Mouse (Mus musculus): ENCODE results near the gene Emc10. TPM values are rescaled to one million over a fixed set of nuclear protein-coding genes. Genes with fewer than 3 reads are reported as not detected.

Gene Emc10
- 118 and 129 TPM in 2 replicates for polyA plus RNA-seq (2015; fragmentation: Nextera tagmentation; extraction: Ambion mirVana)

DNA sequence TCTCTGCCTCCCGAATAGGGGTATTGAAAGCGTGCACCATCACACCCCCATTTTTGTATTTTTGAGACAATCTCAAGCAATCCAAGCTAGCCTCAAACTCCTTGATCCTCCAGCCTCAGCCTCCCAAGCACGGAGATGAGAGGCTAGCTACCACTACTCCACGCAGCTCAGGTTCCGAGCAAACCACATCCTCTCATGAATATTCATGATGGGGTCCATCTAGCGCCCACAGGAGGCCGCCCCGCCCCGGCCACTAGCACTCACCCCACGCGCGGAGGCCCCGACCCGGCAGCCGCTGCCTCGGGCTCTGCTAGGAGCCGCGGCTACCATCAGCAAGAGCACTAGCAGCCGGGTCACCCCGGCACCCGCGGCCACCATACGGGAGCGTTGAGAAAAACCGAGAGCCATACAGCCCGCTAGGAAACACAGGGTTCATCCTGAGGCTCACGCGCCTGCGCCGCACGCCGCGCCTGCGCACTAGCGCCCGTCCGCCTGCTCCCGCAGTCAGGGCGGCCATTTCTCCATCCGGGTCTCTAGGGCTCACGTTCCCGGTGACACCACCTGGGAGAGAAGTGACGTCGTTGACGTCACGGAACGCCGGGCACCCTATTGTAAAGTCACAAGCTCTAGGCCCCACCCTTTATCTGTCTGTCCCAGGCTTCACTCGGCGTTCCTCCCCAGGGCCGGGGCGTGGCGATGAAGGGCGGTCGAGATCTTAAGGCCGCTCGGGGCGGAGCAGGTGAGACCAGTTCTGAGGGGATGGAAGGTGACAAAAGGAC lies at the start of gene Emc10, which contains the start of gene Fam71e1:
TSS of gene Emc10 (minus strand) at position 538 of the 779 bp plus-strand sequence.
TSS of gene Fam71e1 (plus strand) at position 590 of the 779 bp plus-strand sequence.
- no peaks in the 10 kb centered on the region for H3K9me3 ChIP-seq
- peaks cover 34% of the 10 kb centered on the region for H3K36me3 ChIP-seq
- H3K4me3 ChIP-seq (replicated peaks), result peak within 1 kb of the TSS; percentile 75
- peak within 1 kb of the TSS; percentile 98 for H3K27ac ChIP-seq
- peak within 1 kb of the TSS; percentile 84 for H3K4me2 ChIP-seq (replicated peaks)
- WGBS, result under 1% methylated on average over 58 of the region's 58 CpGs
- no peaks in the 10 kb centered on the region for H3K27me3 ChIP-seq
- H3K9ac ChIP-seq (replicated peaks), result peak within 1 kb of the TSS; percentile 94
- peak; percentile 95 for ATAC-seq
- H3K4me1 ChIP-seq (replicated peaks), result peaks cover 36% of the 10 kb centered on the region

DNA sequence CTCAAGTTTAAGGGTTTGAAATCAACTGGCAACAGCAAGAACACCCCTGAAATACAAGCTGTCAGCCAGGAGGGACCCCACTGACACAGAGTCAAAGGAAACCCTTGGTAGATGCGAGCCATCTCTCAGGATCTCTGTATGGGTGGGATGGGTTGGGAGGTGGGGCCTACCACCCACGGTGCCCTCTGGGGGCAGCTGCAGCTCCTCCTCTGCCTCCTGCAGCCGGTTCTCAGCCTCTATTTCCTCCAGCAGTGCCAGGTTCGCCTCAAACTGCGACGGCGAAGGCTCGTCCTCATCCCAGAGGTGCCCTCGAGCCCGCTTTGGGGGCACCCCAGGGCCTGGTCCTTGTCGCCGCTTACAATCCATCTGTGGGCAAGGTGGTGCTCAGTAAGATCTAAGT lies 46.7 kb upstream of the Emc10 start:
- Histone ChIP-seq H3K9me3 (no peaks in the 10 kb centered on the region; the same call in 1 of the 2 replicates), H3K9ac (replicated peaks) (0 out of 2 replicates have a peak overlapping the region, but pooled peaks have one; percentile 5)

DNA sequence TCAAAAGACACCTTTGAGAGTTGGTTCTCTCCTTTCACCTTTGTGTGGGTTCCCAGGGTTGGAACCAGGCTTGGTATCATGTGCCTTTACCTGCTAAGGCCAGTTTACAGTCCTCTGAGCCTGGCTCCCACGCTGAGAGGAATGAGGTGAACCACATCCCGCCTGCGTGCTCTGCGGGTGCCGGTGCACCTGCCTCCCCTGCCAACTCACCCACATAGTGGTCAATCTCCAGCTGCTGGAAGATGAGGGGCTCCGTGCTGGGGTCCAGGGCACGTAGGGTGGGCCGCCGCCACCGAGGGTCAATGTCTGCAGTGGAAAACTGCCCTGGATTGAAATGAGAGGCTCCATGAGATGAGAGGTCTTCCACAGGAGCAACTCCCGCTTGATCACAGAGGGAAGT lies 46.2 kb upstream of the Emc10 start:
- Histone ChIP-seq H3K9ac (replicated peaks) (no peak overlapping the region), H3K4me3 (replicated peaks) (no peak overlapping the region), H3K4me2 (replicated peaks) (no peak overlapping the region), H3K4me1 (replicated peaks) (peaks cover 6% of the 10 kb centered on the region), H3K36me3 (peaks cover 55% of the 10 kb centered on the region), H3K9me3 (no peaks in the 10 kb centered on the region; the same call in 1 of the 2 replicates), H3K27me3 (no peaks in the 10 kb centered on the region), H3K27ac (no peak overlapping the region)
- WGBS, result 94% methylated on average over 11 of the region's 11 CpGs
- no peak for ATAC-seq

More for the DNA sequence above, 46.7 kb upstream of the Emc10 start:
- ATAC-seq, result no peak
- 81% methylated on average over 12 of the region's 12 CpGs for WGBS
- Histone ChIP-seq H3K27ac (no peak overlapping the region), H3K4me1 (replicated peaks) (peaks cover 12% of the 10 kb centered on the region), H3K4me3 (replicated peaks) (no peak overlapping the region), H3K4me2 (replicated peaks) (no peak overlapping the region), H3K27me3 (no peaks in the 10 kb centered on the region), H3K36me3 (peaks cover 50% of the 10 kb centered on the region)

DNA sequence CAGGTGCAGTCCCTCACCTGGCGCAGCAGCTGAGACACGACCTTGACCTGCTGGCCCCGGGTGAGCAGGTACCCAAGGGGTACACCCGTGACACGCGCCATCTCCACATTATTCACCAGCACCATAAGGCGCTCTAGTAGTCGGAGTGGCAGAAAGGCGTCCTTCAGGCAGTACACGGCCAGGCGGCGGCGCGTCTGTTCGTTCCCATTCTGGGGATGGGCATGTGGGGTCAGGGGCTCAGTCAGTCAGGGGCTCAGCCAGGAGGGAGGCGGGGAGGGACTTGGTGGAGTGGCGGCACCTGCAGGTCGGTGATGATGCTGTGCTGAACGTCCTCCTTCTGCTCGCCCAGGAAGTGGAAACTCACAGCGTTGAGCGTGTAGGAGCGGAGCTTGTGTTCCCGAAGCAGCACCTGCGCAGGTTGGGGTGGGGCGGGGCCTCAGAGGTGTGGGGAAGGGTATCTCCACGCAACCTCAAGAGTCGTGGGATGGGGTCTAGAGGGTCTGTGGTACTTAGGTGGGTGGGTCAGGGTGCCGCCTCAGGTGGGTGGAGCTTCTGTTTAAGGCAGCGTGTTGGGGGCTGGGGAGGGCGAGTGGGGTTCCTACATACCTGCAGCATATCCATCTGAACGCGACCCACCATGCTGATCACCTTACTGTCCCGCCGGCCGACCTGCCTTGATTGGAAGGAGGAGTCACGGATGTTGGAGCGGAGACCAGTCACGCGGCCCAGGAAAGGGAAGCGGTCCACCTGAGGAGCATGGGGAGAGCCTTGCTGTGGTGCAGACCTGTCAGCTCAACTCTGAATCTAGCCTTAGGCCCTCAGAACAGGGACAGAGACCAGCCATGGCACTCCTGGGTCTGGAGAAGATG lies 42.7 kb upstream of the Emc10 start:
- H3K27me3 ChIP-seq, result no peaks in the 10 kb centered on the region
- H3K9me3 ChIP-seq, result no peaks in the 10 kb centered on the region
- H3K4me2 ChIP-seq (replicated peaks), result no peak overlapping the region
- ATAC-seq, result no peak
- no peaks in the 10 kb centered on the region for H3K4me1 ChIP-seq (replicated peaks)
- peaks cover 84% of the 10 kb centered on the region for H3K36me3 ChIP-seq
- H3K4me3 ChIP-seq (replicated peaks), result no peak overlapping the region
- no peak overlapping the region for H3K9ac ChIP-seq (replicated peaks)
- H3K27ac ChIP-seq, result no peak overlapping the region
- 93% methylated on average over 41 of the region's 41 CpGs for WGBS

DNA sequence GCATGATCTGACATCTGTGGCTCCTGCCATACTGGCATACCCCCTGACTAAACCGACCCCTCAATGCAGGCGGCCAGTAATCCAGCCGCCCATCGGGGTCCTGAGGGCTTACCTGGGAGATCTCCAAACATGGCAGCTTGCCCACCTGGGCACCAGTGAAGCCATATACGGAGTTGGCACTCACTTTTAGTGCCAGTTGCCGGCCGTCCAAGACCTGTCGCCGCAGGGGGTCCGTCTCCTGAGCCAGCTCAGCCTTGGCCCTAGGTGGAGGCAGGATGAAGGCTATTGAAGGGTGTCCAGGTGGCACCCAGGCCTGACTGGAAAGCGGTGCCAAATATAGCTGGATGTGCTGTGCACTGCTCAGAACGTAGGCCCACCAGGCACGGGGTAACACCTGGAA lies 41.2 kb upstream of the Emc10 start:
- no peak for ATAC-seq
- H3K4me3 ChIP-seq (replicated peaks), result no peak overlapping the region
- H3K9me3 ChIP-seq, result no peaks in the 10 kb centered on the region
- H3K27ac ChIP-seq, result no peak overlapping the region
- no peaks in the 10 kb centered on the region for H3K27me3 ChIP-seq
- WGBS, result 93% methylated on average over 13 of the region's 13 CpGs
- no peak overlapping the region for H3K9ac ChIP-seq (replicated peaks)
- no peak overlapping the region for H3K4me2 ChIP-seq (replicated peaks)
- no peaks in the 10 kb centered on the region for H3K4me1 ChIP-seq (replicated peaks)
- peaks cover 96% of the 10 kb centered on the region for H3K36me3 ChIP-seq

DNA sequence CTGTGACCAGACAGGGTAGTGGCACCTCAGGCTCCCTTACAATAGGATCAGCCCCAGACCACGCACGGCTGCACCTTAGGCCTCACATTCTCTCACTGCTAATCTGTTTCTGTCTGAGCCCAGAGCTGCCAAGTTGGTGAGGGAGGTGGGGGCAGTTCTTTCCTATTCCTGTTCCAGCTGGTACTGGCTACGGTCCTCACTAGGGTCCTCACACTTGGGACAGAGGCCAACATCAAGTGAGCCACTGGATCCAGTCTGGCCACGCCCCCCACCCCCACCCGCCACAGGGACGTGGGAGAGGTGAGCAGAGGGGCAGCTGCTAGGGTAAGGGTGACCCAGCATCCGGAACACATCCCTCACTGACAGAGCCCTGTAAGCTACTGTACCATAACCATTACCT lies 40.7 kb upstream of the Emc10 start:
- H3K27me3 ChIP-seq, result no peaks in the 10 kb centered on the region
- no peak for ATAC-seq
- no peaks in the 10 kb centered on the region for H3K4me1 ChIP-seq (replicated peaks)
- peaks cover 95% of the 10 kb centered on the region for H3K36me3 ChIP-seq
- no peak overlapping the region for H3K4me3 ChIP-seq (replicated peaks)
- 85% methylated on average over 7 of the region's 7 CpGs for WGBS
- H3K4me2 ChIP-seq (replicated peaks), result no peak overlapping the region
- H3K27ac ChIP-seq, result no peak overlapping the region
- no peaks in the 10 kb centered on the region for H3K9me3 ChIP-seq
- no peak overlapping the region for H3K9ac ChIP-seq (replicated peaks)

DNA sequence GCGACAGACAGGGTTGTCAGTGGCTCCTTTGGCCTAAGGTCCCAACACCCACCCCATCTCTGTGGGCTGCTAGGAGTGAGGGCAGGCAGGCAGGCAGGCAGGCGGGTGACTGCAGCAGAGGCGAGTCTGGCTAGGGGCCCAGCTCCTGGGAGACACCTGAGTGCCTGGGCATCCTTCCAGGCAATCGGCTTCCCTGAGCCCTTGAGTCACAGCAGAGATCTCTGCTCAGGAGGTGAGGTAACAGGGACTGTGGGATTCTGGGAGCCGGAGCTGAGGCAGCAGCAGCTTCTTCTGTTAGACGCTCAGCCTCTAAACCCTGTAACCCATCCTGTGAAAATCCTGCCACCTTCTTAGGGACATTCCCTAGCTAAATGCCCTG lies 40.2 kb upstream of the Emc10 start:
- Histone ChIP-seq H3K4me2 (replicated peaks) (no peak overlapping the region), H3K27ac (no peak overlapping the region), H3K9ac (replicated peaks) (no peak overlapping the region), H3K4me1 (replicated peaks) (no peaks in the 10 kb centered on the region), H3K4me3 (replicated peaks) (no peak overlapping the region), H3K9me3 (no peaks in the 10 kb centered on the region), H3K36me3 (peaks cover 91% of the 10 kb centered on the region), H3K27me3 (no peaks in the 10 kb centered on the region)
- WGBS, result 94% methylated on average over 6 of the region's 6 CpGs
- ATAC-seq, result no peak

DNA sequence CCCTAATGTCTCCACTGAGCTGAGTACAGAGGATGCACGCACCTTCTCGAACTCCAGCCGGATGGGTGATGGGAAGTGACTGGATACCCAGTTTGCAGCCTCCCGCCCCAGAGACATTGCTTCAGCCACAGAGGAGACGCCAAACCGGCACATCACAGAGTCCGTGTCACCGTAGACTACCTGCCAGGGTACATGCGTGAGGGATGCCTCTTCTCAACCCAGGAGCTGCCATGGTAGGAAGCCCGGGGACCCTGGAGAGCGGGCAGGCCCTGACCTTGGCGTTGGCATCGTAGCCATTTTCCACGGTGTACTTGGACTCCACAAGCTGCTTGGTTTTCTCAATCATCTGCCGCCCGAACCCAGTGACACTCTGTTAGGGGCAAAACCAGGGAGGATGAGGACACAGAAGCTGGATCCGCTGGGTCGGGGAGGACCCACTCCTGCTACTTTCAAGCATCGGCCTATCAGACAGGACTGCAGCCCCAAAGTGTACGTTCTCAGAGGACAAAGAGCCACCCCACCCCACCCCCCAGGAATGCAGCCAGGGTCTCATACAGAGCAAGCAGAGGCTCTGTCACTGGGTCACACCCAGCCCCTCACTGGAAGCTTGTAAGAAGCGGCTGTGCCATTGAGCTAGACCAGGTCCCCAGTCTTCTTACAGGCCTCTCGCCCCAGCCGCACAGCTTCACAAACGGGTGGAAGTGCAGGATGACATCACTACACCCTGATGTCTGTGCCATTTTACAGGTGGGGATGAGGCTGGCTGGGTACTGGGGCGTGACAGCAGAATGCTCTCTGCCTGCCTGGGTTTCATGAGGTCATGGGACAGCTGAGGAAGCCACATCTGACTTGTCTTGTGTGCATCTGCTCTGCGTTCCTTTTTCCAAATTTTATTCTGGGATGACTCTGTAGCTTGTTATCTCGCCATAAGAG lies 39.6 kb upstream of the Emc10 start:
- ATAC-seq, result no peak
- no peaks in the 10 kb centered on the region for H3K27me3 ChIP-seq
- WGBS, result 94% methylated on average over 27 of the region's 27 CpGs
- no peak overlapping the region for H3K4me3 ChIP-seq (replicated peaks)
- no peak overlapping the region for H3K4me2 ChIP-seq (replicated peaks)
- no peaks in the 10 kb centered on the region for H3K9me3 ChIP-seq
- H3K9ac ChIP-seq (replicated peaks), result no peak overlapping the region
- H3K36me3 ChIP-seq, result peaks cover 84% of the 10 kb centered on the region
- H3K4me1 ChIP-seq (replicated peaks), result no peaks in the 10 kb centered on the region
- H3K27ac ChIP-seq, result no peak overlapping the region

DNA sequence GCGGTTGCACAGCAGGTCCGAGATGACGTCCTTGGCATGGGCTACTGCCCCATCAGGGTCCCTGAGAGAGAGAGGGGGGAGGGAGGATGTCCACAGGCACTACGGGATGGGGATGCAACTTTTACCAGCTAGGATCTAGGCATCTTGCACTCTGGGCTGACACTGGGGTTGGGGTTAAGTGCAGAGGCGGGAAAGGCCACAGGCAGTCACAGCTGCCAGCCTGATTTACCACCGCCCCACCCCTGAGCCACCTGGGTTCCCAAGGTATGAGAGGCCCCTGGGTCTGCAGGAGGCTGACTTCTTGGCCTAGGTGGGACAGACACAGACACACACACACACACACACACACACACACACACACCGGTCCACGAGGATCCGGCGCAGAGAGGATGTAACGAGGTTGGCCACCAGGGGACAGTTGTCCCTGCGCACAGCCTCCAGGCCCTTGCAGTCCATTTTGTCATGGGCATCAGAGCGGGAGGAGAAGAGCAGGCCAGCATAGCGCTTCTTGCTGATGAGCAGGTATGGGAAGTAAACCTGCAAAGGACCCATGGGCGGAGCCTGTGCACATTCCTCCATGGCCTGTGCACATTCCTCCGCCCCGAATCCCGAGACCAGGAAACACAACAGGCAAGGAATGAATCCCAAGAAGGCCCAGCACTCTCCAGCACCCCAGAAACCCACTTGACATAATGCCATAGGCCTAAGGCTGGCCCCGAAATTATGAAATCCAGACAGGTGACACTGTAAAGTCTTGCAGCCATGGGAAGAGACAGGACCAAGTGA lies 38.5 kb upstream of the Emc10 start:
- ATAC-seq, result no peak

DNA sequence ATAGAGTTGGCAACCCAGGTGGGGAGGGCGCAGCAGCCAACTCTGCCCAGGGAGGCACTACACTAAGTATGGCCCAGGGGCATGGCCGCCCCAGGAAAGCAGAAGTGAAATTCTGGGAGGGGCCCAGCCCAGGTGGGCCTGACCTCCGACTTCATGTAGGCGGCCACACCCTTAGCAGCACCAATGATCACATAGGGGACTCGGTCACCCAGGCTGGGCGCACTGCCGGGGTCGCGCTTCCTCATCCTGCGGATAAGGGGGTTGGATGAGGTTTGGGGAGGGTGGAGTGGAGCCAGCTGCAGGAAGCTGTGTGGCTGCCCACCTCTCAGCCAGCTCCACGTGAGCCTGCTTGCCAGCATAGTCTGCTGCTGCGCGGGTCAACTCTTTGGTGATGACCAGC lies 37.9 kb upstream of the Emc10 start:
- Histone ChIP-seq H3K9me3 (no peaks in the 10 kb centered on the region), H3K27ac (no peak overlapping the region), H3K4me2 (replicated peaks) (no peak overlapping the region), H3K27me3 (peaks cover 5% of the 10 kb centered on the region), H3K4me3 (replicated peaks) (no peak overlapping the region), H3K4me1 (replicated peaks) (no peaks in the 10 kb centered on the region), H3K36me3 (peaks cover 67% of the 10 kb centered on the region), H3K9ac (replicated peaks) (no peak overlapping the region)
- 94% methylated on average over 13 of the region's 13 CpGs for WGBS
- no peak for ATAC-seq

More for the DNA sequence above, 38.5 kb upstream of the Emc10 start:
- H3K27ac ChIP-seq, result no peak overlapping the region
- H3K9me3 ChIP-seq, result no peaks in the 10 kb centered on the region
- H3K4me1 ChIP-seq (replicated peaks), result no peaks in the 10 kb centered on the region
- 91% methylated on average over 19 of the region's 19 CpGs for WGBS
- H3K9ac ChIP-seq (replicated peaks), result no peak overlapping the region
- no peak overlapping the region for H3K4me3 ChIP-seq (replicated peaks)
- H3K27me3 ChIP-seq, result no peaks in the 10 kb centered on the region; the same call in 1 of the 2 replicates
- no peak overlapping the region for H3K4me2 ChIP-seq (replicated peaks)
- H3K36me3 ChIP-seq, result peaks cover 73% of the 10 kb centered on the region

DNA sequence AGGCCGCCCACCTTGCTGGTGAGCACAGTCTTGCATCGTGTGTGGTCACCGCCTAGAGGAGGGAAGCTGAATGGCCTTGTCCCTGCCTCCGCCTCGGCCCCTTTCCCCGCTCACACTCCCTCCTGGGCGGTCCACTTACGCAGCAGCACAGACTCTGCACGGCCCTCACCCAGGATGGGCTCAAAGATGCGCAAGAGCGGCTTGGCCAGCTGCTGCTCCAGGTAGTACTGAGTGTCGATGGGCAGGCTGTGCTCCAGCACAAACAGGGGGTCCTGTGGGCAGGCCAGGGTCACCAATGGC lies 37.4 kb upstream of the Emc10 start:
- Histone ChIP-seq H3K4me3 (replicated peaks) (no peak overlapping the region), H3K4me1 (replicated peaks) (no peaks in the 10 kb centered on the region), H3K9me3 (no peaks in the 10 kb centered on the region), H3K4me2 (replicated peaks) (no peak overlapping the region), H3K27me3 (peaks cover 11% of the 10 kb centered on the region), H3K36me3 (peaks cover 62% of the 10 kb centered on the region), H3K27ac (no peak overlapping the region), H3K9ac (replicated peaks) (no peak overlapping the region)
- 80% methylated on average over 12 of the region's 12 CpGs for WGBS
- ATAC-seq, result no peak

All from midbrain, embryonic 13.5 days (tissue).